Mouse (Mus musculus) limb, embryonic 12.5 days (tissue): Measurements from ENCODE around the gene Tshr. TPM values are rescaled to one million over a fixed set of nuclear protein-coding genes. Genes with fewer than 3 reads are reported as not detected.

Experiments
- ATAC-seq: fragments of 200-750 bp; cut with Nextera tagmentation; 2 replicates; pipeline ENCODE4 v1.8.0; 2017; ENCODE audit warnings: low read depth, moderate TSS enrichment; ENCODE audit not compliant: insufficient number of reproducible peaks, insufficient read depth, low FRiP score, low TSS enrichment
- H3K27ac ChIP-seq: fragments of 300-500 bp; sonication (generic); 2 replicates; pipeline ENCODE4 v1.5.1; 2016; ENCODE audit warnings: mild to moderate bottlenecking, moderate library complexity
- H3K27me3 ChIP-seq: fragments of 300-500 bp; sonication (generic); 2 replicates; pipeline ENCODE4 v1.6.1; 2016; ENCODE audit warnings: mild to moderate bottlenecking, moderate library complexity
- H3K36me3 ChIP-seq: fragments of 300-500 bp; sonication (generic); 2 replicates; pipeline ENCODE4 v1.6.1; 2016; ENCODE audit warnings: mild to moderate bottlenecking, moderate library complexity
- H3K4me1 ChIP-seq: fragments of 300-500 bp; sonication (generic); replicated peaks from 2 replicates; pipeline ENCODE4 v1.6.1; 2016
- H3K4me2 ChIP-seq: fragments of 300-500 bp; sonication (generic); 2 replicates; pipeline ENCODE4 v1.6.1; 2016; ENCODE audit warnings: mild to moderate bottlenecking, moderate library complexity
- H3K4me3 ChIP-seq: fragments of 300-500 bp; sonication (generic); replicated peaks from 2 replicates; pipeline ENCODE4 v1.5.1; 2016; ENCODE audit warnings: mild to moderate bottlenecking
- H3K9ac ChIP-seq: fragments of 300-500 bp; sonication (generic); replicated peaks from 2 replicates; pipeline ENCODE4 v1.6.1; 2016; ENCODE audit warnings: mild to moderate bottlenecking, moderate library complexity
- H3K9me3 ChIP-seq: fragments of 300-500 bp; sonication (generic); 2 replicates; pipeline ENCODE4 v1.6.1; 2016; ENCODE audit warnings: mild to moderate bottlenecking, moderate library complexity
- WGBS: fragments of 180-500 bp; shearing (Covaris S2); methylation state at CpG from one replicate; pipeline ENCODE4 v1.1.7; 2016; 5-methylcytosine and 5-hydroxymethylcytosine counted together
- polyA plus RNA-seq: library from polyadenylated mRNA; unstranded; fragments of >200 nt; fragmentation: Nextera tagmentation; extraction: Ambion mirVana; gene quantifications from 2 replicates; pipeline ENCODE4 v1.2.1, GENCODE M21; 2016

Tshr gene
- polyA plus RNA-seq, 1 experiment from 2014 or later: 0.18 TPM

- Histone ChIP-seq H3K9me3 (no peaks in the 10 kb centered on the region), H3K27ac (peak overlapping the region; percentile 100), H3K4me2 (peak overlapping the region; percentile 63), H3K4me3 (peak overlapping the region; percentile 92), H3K27me3 (no peaks in the 10 kb centered on the region), H3K9ac (peak overlapping the region; percentile 100), H3K36me3 (peaks cover 25% of the 10 kb centered on the region), H3K4me1 (peaks cover 16% of the 10 kb centered on the region)
- under 1% methylated on average over 32 of the region's 32 CpGs for WGBS
- ATAC-seq: peak; percentile 92
Measured at GRCm38 (mm10) chr12:91588176-91588669, 203.9 kb downstream of the Tshr start.

- ATAC-seq: no peak
- peaks cover 20% of the 10 kb centered on the region for H3K36me3 ChIP-seq
- H3K4me1 ChIP-seq: peaks cover 16% of the 10 kb centered on the region
- no peaks in the 10 kb centered on the region for H3K27me3 ChIP-seq
- H3K9me3 ChIP-seq: no peaks in the 10 kb centered on the region
- peak overlapping the region; percentile 92 for H3K4me3 ChIP-seq
- H3K4me2 ChIP-seq: peak overlapping the region; percentile 63
- H3K27ac ChIP-seq: peak overlapping the region; percentile 100
- peak overlapping the region; percentile 100 for H3K9ac ChIP-seq
- WGBS: under 1% methylated on average over 63 of the region's 83 CpGs
Measured at GRCm38 (mm10) chr12:91588670-91589541, 204.5 kb downstream of the Tshr start.

GRCm38 (mm10) chr12:91589542-91589846 lies 205.1 kb downstream of the Tshr start:
- Histone ChIP-seq H3K4me1 (peaks cover 16% of the 10 kb centered on the region), H3K4me2 (0 out of 2 replicates have a peak overlapping the region, but pooled peaks have one; percentile 13), H3K9me3 (no peaks in the 10 kb centered on the region), H3K27me3 (no peaks in the 10 kb centered on the region), H3K36me3 (peaks cover 15% of the 10 kb centered on the region; the same call in 1 of the 2 replicates), H3K9ac (peak overlapping the region; percentile 100), H3K4me3 (peak overlapping the region; percentile 92), H3K27ac (peak overlapping the region; percentile 100)
- no peak for ATAC-seq
- under 1% methylated on average over 11 of the region's 11 CpGs for WGBS

DNA sequence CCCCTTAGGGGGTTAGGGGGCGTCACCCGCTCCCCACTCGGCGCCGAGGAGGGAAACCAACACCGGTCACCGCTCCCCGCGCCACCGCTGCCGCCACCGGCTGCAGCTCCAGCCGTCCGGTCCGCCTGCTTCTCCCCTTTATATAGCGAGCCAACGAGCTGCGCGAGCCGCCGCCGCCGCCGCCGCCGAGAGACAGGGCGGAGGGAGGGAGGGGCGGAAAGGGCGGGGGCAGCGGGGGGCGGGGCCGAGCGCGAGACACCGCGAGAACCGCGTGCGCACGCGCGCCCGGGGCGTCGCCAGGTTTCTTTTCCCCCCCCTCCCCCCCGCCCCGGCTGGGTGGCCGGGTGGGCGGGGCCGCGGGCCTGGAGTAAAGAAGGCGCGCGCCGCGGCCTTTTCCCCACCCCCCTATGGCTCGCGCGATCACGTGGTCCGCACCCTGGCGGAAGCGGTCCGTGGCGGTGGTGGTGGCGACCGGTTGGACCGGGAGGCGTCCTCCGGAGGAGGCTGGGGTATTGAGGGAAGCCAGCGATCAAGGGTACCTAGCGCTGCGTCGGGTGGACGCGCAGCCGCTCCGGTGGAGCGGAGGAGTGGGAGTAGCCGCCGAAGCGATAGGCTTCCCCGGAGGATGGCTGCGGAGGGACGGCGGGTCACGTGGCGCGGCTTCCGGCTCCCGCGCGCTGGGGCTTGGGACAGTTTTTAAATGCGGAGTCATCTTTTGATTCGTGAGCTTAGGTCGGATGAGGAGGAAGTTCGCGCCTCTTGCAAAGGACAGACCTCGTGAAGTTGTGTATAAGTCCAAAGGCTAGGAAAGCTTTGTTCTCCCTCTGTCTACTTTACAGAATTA lies 205.7 kb downstream of the Tshr start, which contains the start of gene Gtf2a1:
TSS of gene Gtf2a1 (minus strand) at position 641 of the 844 bp plus-strand sequence.
- H3K9me3 ChIP-seq: no peaks in the 10 kb centered on the region
- peaks cover 9% of the 10 kb centered on the region; the same call in 1 of the 2 replicates for H3K36me3 ChIP-seq
- peak within 1 kb of the TSS; percentile 92 for H3K4me3 ChIP-seq
- H3K4me2 ChIP-seq: peak within 1 kb of the TSS; percentile 59
- no peaks in the 10 kb centered on the region for H3K27me3 ChIP-seq
- peak; percentile 83 for ATAC-seq
- H3K27ac ChIP-seq: peak within 1 kb of the TSS; percentile 100
- H3K9ac ChIP-seq: peak within 1 kb of the TSS; percentile 100
- H3K4me1 ChIP-seq: peaks cover 16% of the 10 kb centered on the region
- WGBS: under 1% methylated on average over 63 of the region's 99 CpGs

- WGBS: 34% methylated on average over 6 of the region's 6 CpGs
- Histone ChIP-seq H3K4me1 (peaks cover 16% of the 10 kb centered on the region), H3K36me3 (peaks cover 4% of the 10 kb centered on the region; the same call in 1 of the 2 replicates), H3K9ac (peak overlapping the region; percentile 100), H3K27ac (peak overlapping the region; percentile 100), H3K9me3 (no peaks in the 10 kb centered on the region), H3K4me2 (peak overlapping the region; percentile 59), H3K27me3 (no peaks in the 10 kb centered on the region), H3K4me3 (peak overlapping the region; percentile 92)
- no peak for ATAC-seq
Measured at GRCm38 (mm10) chr12:91590716-91591115, 206.4 kb downstream of the Tshr start.

- Histone ChIP-seq H3K4me2 (peak overlapping the region; percentile 59), H3K9me3 (no peaks in the 10 kb centered on the region), H3K27ac (peak overlapping the region; percentile 100; the same call in 1 of the 2 replicates), H3K36me3 (no peaks in the 10 kb centered on the region), H3K4me1 (peaks cover 16% of the 10 kb centered on the region), H3K9ac (0 out of 2 replicates have a peak overlapping the region, but pooled peaks have one; percentile 100), H3K4me3 (peak overlapping the region; percentile 92), H3K27me3 (no peaks in the 10 kb centered on the region)
- ATAC-seq: no peak
- 93% methylated on average over 1 of the region's 1 CpGs for WGBS
Measured at GRCm38 (mm10) chr12:91591191-91591590, 206.8 kb downstream of the Tshr start.

- Histone ChIP-seq H3K9me3 (no peaks in the 10 kb centered on the region), H3K4me2 (no peak overlapping the region), H3K4me1 (peaks cover 11% of the 10 kb centered on the region), H3K9ac (no peak overlapping the region), H3K27ac (no peak overlapping the region), H3K36me3 (no peaks in the 10 kb centered on the region), H3K27me3 (no peaks in the 10 kb centered on the region), H3K4me3 (no peak overlapping the region)
- no peak for ATAC-seq
- WGBS: 96% methylated on average over 3 of the region's 3 CpGs
Measured at GRCm38 (mm10) chr12:91592128-91592527, 207.8 kb downstream of the Tshr start.

Other genes with a start within 250 kb of the Tshr start
- gene Cep128, start 154 bp upstream of the Tshr start, polyA plus RNA-seq: 10.2 and 10.4 TPM in 2 replicates
- 54.9 and 62.2 TPM in 2 replicates for gene Gtf2a1, start 205.9 kb downstream of the Tshr start, polyA plus RNA-seq